Mouse (Mus musculus): ENCODE measurements around the gene Gbp8.
"Not testable (repeated sequence)": the region's sequence is repeated elsewhere in the genome, so short reads cannot be mapped to it uniquely, and the experiment has no call there.

Gene Gbp8

DNA sequence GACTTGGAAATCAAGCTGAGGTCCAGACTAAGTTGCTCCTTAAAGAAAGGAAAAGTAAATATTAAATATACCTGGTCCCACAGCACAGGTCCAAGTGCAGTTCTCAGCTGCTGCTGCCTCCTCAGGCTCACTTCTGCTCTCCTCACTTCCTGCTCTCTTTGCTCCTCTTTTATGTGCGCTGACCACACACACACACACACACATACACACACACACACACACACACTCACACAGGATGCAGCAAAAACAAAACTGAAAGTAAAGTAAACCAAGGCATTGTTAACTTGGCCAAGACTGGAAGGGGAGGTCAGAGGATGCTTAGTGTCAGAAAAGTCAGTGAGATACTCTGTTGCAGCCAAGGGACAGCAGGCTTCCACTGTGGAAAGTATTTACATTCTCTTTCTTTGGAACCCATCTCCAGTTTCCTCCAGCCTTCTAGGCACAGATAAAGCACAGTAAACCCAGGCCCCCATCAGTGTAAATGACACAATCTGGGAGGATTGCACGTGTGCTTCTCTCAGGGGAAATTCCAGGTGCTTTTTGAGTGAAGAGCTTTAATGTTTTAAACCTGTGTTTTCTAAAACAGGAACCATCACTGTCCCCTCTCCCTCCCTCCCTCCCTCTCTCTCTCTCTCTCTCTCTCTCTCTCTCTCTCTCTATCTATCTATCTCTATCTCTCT, at the start of gene Gbp8, which contains the start of the genes Gbp9 and Gbp4:
Gene Gbp8, minus strand, starts transcription at position 132 of the 680 bp plus-strand sequence.
Gene Gbp9, minus strand, starts transcription at position 131 of the 680 bp plus-strand sequence.
Gene Gbp4, minus strand, starts transcription at position 178 of the 680 bp plus-strand sequence.
- DNase-seq (ENCODE audit: low read depth, low spot score), result peak; percentile 85

DNA sequence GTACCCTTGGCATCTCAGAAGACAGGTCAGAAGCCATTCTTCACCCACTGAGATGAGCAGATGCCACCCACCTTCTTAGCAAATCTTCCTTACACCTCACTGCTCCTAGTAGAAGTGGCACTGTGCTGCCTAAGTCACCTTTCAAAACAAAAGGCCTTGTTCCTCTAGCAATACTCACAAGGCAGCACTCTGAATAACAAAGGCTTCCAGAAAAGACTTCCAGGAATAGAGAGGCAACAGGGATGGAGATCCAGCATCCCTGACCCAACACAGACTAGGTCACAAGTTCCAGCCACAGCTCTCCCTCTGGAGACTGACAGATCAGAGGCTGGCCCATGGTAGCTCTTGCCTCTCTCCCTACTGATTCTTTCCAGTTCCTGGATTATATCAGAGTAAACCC, 42.1 kb upstream of the Gbp8 start:
- no peak for DNase-seq (ENCODE audit: low read depth, low spot score)

DNA sequence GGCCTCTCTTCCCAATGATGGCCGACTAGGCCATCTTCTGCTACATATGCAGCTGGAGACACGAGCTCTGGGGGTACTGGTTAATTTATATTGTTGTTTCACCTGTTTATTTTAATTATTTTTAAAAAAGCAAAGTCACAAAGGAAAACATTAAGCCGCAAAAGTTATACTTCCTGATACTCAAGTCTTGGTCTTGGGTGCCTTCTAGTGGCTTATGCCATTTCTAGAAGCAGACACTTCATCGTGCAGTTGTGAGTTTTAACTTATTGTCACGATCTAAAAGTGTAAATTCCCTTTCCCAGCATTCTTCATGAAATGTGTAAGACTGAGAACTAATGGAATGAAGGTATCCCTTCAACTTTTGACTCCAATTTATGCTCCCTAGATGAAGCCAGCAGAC, 17.2 kb upstream of the Gbp8 start:
- DNase-seq (ENCODE audit: low read depth, low spot score), result peak; percentile 55

DNA sequence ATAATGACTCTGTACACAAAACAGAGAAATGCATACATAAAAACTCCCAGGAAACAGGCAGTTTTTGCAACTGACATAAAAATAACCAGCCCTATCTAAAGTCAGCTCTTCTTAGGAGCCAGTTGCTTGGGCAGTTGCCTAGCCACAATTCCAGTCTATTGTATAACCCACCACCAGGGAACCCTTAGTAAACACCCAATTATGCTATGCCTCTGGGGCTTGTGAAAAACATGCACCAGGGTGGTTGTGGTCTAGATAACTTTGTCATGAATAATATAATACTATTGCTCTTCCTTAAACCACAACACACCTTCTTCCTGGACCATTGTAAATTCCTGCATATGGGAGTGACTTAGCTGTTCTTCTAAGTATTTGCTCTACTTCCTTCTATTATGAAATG, 14.7 kb upstream of the Gbp8 start:
- no peak for DNase-seq (ENCODE audit: low read depth, low spot score)

DNA sequence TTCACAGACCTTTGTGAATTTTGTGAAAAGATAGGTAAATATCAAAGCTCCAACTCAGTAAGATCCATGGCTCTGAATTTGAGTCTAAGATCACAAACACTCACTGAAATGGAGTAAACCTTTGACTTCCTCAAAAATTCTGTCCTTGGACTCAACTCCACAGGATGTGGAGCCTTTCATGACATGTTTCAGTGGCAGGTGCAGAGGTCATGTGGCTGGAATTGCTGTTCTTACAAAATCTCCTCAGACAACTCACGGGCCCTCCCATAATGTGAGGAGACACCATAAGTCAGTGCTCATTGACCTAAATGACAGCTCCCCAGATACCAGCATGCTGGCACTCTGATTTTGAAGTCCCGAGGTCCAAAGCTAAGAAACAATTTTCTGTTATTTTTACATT, 8.7 kb upstream of the Gbp8 start:
- not testable (repeated sequence) for DNase-seq (ENCODE audit: low read depth, low spot score)

DNA sequence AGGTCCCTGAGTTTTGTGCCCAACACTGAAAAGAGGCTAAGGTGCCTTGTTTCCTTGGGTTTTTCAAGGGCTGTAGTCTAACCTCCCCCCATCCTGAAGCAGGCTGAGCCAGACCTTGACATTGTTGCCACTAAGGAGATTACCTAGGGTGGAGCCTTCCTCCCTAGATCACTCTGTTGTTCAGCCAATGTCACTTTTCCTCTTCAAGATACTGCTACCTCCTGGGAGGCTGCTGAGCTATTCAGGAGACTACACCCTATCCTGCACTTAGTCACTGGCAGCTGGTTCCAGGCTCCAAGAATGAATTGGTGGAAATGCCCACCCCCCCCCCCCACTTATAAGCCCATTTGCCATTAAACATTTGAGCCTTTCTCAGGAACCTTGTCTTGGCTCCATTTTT, 7.1 kb upstream of the Gbp8 start:
- no peak for DNase-seq (ENCODE audit: low read depth, low spot score)

DNA sequence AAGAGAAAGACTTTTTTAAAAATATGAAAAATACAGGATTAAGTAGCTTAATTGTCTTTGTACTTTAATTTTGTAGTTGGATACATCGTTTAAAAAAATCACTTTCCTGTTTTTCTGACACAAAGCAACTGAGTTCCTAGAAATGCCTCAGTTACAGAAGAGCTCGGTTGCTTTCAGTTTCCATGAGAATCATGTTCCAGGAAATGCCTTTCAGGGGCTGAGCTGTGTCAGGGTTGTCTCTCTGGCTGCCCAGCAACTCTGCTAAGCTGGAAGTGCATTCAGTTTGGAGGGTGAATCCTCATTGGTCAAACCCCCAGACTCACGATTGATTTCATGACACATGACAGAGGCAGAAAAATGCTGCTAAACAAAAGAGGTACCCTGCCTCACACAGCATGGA, 6.4 kb upstream of the Gbp8 start:
- DNase-seq (ENCODE audit: low read depth, low spot score), result peak; percentile 52

DNA sequence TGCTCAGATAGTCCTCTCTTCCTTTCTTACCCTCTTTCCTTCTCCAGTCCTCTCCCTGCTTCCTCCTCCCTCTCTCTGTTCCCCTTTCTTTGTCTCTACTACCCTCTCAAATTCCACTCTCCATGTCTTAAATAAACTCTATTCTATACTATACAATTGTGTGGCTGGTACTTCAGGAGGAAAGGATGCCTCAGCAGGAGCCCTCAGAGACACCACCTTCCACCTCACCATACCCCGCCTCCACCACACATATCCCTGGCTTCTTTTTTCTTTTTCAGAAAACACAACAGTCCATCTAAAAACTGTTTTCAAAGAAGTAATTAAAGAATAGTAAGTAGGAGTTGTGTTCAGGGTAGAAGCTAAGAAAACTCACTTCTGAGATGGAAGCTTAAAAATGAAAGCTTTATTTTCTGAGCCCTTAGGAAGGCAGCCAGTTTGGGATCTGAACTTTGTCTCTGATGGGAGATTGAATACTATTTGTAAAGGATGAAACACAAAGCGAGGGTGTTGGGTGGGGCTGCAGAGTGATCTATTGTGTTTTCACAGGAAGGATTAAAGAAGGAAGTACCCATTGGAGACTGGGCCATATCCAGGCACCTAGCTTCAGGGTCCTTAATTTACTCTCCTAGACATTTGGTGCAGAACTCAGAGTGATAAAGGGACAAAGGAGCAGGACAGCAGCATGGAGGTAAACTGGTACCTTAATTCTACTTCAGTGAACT, 910 bp upstream of the Gbp8 start:
- DNase-seq (ENCODE audit: low read depth, low spot score), result not testable (repeated sequence)

DNA sequence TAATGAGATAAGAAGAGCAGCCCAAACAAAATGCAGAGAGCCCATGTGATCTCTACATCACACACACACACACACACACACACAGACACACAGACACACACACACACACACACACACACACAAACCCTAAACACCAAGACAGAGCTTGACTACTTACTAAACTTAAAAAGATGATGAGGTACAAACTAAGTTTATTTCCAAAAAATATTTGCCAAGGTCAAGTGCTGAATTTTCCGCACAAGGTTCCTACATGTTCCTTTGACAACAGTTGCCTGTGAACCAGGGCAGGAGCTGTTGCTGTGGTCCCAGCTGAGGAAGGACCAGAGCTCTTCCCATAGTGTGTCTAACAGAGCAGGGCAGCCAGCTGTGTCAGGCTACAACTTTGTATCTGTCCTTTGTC, 434 bp downstream of the Gbp8 start:
- DNase-seq (ENCODE audit: low read depth, low spot score), result peak; percentile 33

DNA sequence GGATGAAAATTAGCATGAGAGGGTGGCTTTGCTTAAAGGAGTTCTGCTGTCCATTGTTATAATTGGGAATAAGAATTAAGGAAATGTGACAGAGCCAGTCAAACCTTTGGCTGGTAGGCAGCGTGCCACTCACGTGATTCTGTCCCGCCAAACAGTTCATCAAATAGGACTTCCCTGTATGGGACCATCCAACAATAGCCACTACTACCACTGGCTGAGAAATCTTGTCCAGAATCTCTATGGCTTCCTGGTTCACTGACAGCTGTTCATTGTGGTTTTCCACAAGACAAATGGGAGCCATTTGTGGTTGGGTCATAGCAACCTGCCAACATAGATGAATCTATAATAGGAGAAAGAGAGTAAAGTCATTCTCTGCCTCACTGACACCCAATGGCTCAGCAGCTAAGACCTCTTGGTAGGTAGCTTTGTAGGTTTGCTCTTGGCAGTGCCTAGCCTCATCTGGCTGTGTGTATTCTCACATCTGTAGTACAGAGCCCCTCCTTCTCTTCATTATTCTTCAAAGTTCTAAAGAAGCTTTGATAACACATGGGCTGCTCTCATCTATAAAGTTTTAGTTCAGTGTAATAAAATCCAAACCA, 2.5 kb downstream of the Gbp8 start:
- not testable (repeated sequence) for DNase-seq (ENCODE audit: low read depth, low spot score)

DNA sequence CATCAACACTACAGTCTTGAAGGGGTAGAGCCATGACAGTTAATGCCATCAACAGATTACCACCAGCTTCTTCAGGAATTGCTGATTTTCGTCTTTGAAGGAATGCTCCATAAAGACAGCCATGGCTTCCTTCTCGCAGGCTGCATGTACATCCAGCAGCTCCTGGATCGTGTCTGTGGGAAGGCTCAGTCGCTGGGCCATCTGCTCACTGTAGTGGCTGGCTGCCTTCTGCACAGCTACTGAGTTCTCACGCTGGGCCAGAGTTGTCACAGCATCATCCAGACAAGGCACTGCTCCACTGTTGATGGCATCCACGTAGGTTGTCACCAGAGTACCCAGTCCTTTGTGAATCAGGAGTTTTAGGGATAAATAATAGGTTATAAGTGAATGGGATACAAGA, 17.6 kb downstream of the Gbp8 start:
- DNase-seq (ENCODE audit: low read depth, low spot score), result not testable (repeated sequence)

DNA sequence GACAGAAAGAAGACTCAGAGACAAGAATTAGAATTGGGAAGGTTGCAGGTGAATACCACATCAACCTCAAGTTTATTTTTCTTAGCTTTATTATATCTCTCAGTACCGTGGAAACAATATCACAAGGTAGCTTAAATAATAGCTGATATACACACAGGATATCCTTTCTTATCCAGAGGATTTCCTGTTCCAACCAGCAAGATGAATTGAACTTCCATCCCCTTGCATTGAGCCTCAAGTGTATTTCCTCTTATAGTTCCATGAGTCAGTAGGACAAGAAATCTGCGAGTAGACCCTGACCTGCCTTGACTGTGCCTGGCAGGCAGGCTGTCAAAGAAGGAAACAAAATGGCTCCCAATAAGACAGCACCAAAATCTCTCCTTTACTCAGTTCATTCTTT, 23.6 kb downstream of the Gbp8 start:
- DNase-seq (ENCODE audit: low read depth, low spot score), result peak; percentile 30

DNA sequence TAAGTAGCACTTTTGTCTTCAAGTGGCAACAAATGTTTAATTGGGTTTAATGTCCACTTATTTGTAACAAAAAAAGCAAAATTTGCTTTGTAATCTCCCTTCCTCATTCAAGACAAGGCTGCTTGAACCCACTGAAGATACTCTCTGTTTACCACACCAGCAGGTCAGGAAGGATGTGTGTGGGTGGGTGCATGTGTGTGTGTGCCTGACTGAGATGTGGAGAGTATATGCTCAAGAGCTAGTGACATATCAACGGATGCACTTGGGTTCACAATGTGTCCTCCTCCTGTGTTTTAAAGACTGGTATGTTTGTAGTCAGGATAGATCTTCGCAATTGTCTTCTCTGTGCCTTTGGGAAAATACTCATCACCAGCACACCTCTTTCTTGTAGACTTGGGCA, 24.6 kb downstream of the Gbp8 start:
- DNase-seq (ENCODE audit: low read depth, low spot score), result peak; percentile 81

DNA sequence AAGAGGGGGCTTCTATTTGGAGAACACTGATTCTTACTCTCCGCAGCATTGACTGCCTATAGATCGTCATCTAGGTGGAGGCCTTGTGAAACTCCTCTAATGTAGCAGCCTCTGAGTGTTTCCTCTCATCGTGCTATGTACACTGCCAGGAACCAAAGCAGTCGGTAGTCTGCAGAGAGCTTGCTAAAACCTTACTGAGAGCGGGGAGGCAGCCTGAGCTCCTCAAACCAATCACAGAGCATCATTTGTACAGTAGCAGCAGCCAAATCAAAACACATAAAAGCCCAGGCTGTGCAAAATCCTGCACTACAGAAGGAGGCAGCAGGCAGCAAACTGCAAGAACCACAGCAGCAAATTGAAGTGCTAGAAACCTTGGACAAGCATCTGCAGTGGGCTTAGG, 25.7 kb downstream of the Gbp8 start:
- peak; percentile 66 for DNase-seq (ENCODE audit: low read depth, low spot score)

DNA sequence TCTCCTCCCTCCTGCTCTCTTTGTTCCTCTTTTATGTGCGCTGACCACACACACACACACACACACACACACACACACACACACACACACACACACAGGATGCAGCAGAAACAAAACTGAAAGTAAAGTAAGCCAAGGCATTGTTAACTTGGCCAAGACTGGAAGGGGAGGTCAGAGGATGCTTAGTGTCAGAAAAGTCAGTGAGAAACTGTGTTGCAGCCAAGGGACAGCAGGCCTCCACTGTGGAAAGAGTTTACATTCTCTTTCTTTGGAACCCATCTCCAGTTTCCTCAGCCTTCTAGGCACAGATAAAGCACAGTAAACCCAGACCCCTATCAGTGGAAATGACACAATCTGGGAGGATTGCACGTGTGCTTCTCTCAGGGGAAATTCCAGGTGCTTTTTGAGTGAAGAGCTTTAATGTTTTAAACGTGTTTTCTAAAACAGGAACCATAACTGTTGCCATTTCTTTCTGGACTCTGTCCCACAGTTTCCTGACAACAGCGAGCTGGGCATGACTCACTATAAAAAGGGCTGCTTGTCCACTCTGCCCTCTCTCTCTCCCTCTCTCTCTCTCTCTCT, 29.0 kb downstream of the Gbp8 start:
- DNase-seq (ENCODE audit: low read depth, low spot score), result peak; percentile 74

DNA sequence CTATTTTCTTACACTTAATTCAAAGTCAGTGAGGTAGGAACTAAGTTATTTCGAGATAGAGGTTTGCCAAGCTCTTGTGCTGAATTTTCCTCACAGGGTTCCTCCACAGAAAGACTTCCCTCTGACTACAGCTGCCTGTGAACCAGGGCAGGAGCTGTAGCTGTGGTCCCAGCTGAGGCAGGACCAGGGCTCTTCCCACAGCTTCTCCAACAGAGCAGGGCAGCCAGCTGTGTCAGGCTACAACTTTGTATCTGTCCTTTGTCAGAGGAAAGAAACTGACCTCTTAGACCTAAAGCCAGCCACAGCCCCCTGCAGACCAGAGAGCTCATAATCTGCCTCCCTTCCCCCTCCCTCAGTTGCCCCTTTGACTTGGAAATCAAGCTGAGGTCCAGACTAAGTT, 29.6 kb downstream of the Gbp8 start:
- DNase-seq (ENCODE audit: low read depth, low spot score), result peak; percentile 14

DNA sequence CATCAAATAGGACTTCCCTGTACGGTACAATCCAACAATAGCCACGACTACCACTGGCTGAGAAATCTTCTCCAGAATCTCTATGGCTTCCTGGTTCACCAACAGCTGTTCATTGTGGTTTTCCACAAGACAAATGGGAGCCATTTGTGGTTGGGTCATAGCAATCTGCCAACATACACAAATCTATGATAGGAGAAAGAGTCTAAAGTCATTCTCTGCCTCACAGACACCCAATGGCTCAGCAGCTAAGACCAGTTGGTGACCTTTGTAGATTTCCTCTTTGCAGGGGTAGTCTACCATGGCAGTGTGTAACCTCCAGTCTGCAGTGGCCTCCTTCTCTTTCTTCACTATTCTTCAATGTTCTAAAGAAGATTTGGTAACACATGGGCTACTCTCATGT, 33.7 kb downstream of the Gbp8 start:
- not testable (repeated sequence) for DNase-seq (ENCODE audit: low read depth, low spot score)

DNA sequence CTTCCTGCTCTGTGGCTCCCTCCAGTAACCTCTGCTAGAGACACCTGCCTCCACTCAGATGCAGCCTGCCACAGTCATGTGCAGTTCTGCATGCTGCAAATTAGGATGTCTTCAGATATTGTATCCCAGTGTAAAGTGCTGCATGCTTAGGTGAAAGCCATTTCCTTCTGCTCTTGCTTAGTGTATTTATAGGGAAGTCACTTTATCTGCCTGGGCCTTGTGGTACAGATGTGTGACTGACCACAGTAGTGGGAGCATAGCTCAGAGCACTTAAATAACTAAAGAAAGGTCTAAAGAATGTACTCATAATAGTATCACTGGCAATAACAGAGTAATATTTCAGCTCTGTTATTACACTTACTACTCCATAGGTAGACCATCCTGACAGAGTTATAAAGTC, 57.4 kb downstream of the Gbp8 start:
- no peak for DNase-seq (ENCODE audit: low read depth, low spot score)

DNA sequence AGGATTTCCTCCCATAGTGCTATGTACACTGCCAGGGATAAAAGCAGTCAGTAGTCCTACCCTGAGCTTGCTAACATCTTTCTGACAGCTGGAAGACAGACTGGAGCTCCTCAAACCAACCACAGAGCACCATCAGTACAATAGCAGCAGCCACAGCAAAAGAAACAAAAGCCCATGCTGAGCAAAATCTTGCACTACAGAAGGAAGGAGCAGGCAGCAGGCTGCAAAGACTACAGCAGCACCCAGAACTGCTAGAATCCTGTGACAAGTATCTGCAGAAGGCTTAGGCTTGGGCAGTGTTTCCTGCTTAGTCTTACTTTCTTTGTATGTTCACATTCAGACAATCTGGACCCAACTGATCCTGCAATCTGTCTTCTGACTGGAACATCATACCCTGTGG, 71.0 kb downstream of the Gbp8 start:
- not testable (repeated sequence) for DNase-seq (ENCODE audit: low read depth, low spot score)

DNA sequence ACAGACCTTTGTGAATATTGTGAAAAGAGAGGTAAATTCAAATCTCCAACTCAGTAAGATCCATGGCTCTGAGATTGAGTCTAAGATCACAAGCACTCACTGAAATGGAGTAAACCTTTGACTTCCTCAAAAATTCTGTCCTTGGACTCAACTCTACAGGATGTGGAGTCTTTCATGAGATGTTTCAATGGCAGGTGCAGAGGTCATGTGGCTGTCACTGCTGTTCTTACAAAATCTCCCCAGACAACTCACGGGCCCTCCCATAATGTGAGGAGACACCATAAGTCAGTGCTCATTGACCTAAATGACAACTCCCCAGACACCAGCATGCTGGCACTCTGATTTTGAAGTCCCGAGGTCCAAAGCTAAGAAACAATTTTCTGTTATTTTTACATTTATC, 74.9 kb downstream of the Gbp8 start:
- DNase-seq (ENCODE audit: low read depth, low spot score), result not testable (repeated sequence)

DNA sequence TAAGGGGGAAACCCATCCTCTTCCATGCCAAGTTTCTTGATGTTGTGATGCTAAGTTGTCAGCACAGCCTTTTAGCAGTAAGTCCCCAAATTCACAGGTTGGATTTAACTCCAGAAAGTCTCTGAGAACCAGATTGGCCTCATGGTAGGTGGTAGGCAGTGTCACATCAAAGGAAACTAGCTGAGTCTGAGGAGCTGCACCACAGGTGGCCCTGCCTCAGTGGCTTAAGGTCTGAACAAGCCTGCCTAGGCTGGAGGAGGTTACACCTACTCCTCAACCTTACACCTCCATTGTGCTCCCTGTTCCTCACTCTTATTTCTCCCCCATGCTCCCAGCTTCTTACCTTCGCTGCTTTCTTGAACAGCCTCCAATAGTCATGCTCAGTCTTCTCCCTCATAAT, 76.0 kb downstream of the Gbp8 start:
- no peak for DNase-seq (ENCODE audit: low read depth, low spot score)

DNA sequence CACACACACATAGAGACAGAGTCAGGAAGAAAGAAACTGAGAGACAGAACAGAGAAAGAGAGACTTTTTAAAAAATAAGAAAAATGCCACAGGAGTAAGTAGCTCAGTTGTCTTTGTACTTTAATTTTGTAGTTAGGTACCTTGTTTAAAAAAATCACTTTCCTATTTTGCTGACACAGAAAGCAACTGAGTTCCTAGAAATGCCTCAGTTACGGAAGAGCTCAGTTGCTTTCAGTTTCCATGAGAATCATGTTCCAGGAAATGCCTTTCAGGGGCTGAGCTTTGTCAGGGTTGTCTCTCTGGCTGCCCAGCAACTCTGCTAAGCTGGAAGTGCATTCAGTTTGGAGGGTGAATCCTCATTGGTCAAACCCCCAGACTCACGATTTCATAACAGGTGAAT, 76.9 kb downstream of the Gbp8 start:
- DNase-seq (ENCODE audit: low read depth, low spot score), result peak; percentile 59

Measured in CD4-positive, CD25-positive, alpha-beta regulatory T cell, adult 2 months (primary cell).